Mouse (Mus musculus) heart, adult 2 months (tissue): ENCODE measurements around the gene Anpep.

Source experiments
- CTCF ChIP-seq: fragments of 200-600 bp; IDR thresholded peaks from 2 replicates; pipeline ENCODE4 v1.8.1; 2022; ENCODE audit warnings: antibody characterized with exemption, mild to moderate bottlenecking, moderate library complexity
- EP300 ChIP-seq: fragments of 200-500 bp; IDR thresholded peaks from 2 replicates; pipeline ENCODE4 v1.6.1; 2011; ENCODE audit warnings: low read depth, low read length, control low read depth; ENCODE audit not compliant: insufficient read depth
- POLR2A ChIP-seq: fragments of 200-500 bp; IDR thresholded peaks from 2 replicates; pipeline ENCODE4 v1.6.1; 2011; ENCODE audit warnings: mild to moderate bottlenecking, low read depth, low read length, control low read depth; ENCODE audit not compliant: insufficient read depth

DNA sequence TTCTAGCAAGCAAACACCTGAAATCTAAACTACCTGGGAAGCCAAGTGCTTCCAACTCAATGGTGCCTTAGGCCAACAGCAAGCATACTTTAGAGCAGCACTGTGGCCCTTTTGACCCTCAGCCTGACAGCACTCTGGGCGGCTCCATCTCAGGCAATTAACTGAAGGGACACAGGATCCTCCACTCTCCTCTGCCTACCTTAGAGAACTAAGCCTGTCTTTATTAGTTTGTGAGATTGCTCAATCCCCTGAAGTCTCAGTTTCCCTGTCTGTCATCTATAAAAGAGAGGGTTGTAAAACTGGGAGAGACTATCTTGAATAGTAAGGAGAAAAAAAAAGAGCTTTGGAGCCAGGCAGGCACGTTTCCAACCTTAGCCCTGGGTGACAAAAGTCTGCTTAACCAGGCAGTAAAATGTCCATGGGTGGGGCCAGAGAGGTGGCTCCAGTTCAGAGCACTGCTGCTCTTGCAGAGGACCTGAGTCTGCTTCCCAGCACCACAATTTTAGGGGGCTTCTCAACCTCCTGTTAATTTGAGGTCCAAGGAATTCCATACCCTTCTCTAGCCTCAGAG, 17.7 kb upstream of the Anpep start:
- TF ChIP-seq POLR2A (no peak), CTCF (no peak), EP300 (no peak)
